Mouse (Mus musculus) ES-E14 (cell line): ENCODE measurements around the gene 2310022B05Rik. TPM values are rescaled to one million over a fixed set of nuclear protein-coding genes. Genes with fewer than 3 reads are reported as not detected.

Experiments
- DNase-seq: peaks from one replicate; pipeline ENCODE4 v3.0.0-alpha.2; 2013; ENCODE audit warnings: low read depth, low spot score
- H3K27ac ChIP-seq: 2 replicates; pipeline ENCODE4 v1.5.1; 2012; ENCODE audit warnings: low read depth, mild to moderate bottlenecking, low read length, moderate library complexity, mixed read lengths; ENCODE audit not compliant: poor library complexity, insufficient read depth, severe bottlenecking
- H3K36me3 ChIP-seq: 2 replicates; pipeline ENCODE4 v1.6.1; 2012; ENCODE audit warnings: mild to moderate bottlenecking, low read length, moderate library complexity, mixed read lengths; ENCODE audit not compliant: control insufficient read depth, poor library complexity, insufficient read depth, severe bottlenecking
- H3K4me1 ChIP-seq, 2 experiments: fragments of 150-350 bp in 1 of 2; sonication (generic) in 1 of 2; 2 replicates each; pipeline ENCODE4 v1.6.1; 2012; ENCODE audit warnings: low read length in 2 of 2, mild to moderate bottlenecking in 1 of 2, mixed read lengths in 1 of 2; ENCODE audit not compliant: control insufficient read depth in 2 of 2, insufficient read depth in 2 of 2, poor library complexity in 1 of 2
- H3K4me3 ChIP-seq, 2 experiments: fragments of 150-350 bp in 1 of 2; sonication (generic) in 1 of 2; 2 replicates each; pipeline ENCODE4 v1.5.1; 2012; ENCODE audit warnings: low read length in 2 of 2, low read depth in 1 of 2, mild to moderate bottlenecking in 1 of 2, mixed read lengths in 1 of 2; ENCODE audit not compliant: insufficient read depth in 1 of 2, poor library complexity in 1 of 2, severe bottlenecking in 1 of 2
- H3K9ac ChIP-seq: 2 replicates; pipeline ENCODE4 v1.6.1; 2012; ENCODE audit warnings: low read depth, mild to moderate bottlenecking, low read length, mixed read lengths; ENCODE audit not compliant: poor library complexity, insufficient read depth, severe bottlenecking
- H3K9me3 ChIP-seq: fragments of 150-350 bp; sonication (generic); 2 replicates; pipeline ENCODE4 v1.6.1; 2012; ENCODE audit warnings: low read depth, mild to moderate bottlenecking, low read length; ENCODE audit not compliant: control insufficient read depth, insufficient read depth
- CHD2 ChIP-seq: IDR thresholded peaks from 2 replicates; pipeline ENCODE4 v1.6.1; 2014; ENCODE audit warnings: mild to moderate bottlenecking, low read depth, low read length, inconsistent platforms
- HCFC1 ChIP-seq: IDR thresholded peaks from 2 replicates; pipeline ENCODE4 v1.6.1; 2012; ENCODE audit warnings: low read length, inconsistent platforms, borderline replicate concordance; ENCODE audit not compliant: insufficient read depth
- MAFK ChIP-seq: IDR thresholded peaks from 2 replicates; pipeline ENCODE4 v1.6.1; 2014; ENCODE audit warnings: mild to moderate bottlenecking, low read depth, low read length, inconsistent platforms; ENCODE audit not compliant: insufficient read depth
- ZC3H11A ChIP-seq: IDR thresholded peaks from 2 replicates; pipeline ENCODE4 v1.6.1; 2012; ENCODE audit warnings: low read depth, mild to moderate bottlenecking, inconsistent platforms, low read length, borderline replicate concordance
- ZNF384 ChIP-seq: IDR thresholded peaks from 2 replicates; pipeline ENCODE4 v1.6.1; 2012; ENCODE audit warnings: low read depth, low read length, inconsistent platforms
- in situ Hi-C, 2 experiments: fragments of 600-800 bp; cut with MboI; formaldehyde crosslinking; loops; one replicate each; pipeline ENCODE4 v1.15.1; 2025; ENCODE audit warnings: low sequenced_read_pairs in 2 of 2, inconsistent platforms in 1 of 2; ENCODE audit not compliant: unreplicated experiment in 2 of 2
- total RNA-seq: library from RNA; depleted of rRNA; stranded (reverse); fragments of 300-350 nt; gene quantifications from 2 replicates; pipeline ENCODE4 v1.2.3, GENCODE M21; 2012; rRNA removed

2310022B05Rik gene
- total RNA-seq: 7.5 and 8.1 TPM in 2 replicates

DNA sequence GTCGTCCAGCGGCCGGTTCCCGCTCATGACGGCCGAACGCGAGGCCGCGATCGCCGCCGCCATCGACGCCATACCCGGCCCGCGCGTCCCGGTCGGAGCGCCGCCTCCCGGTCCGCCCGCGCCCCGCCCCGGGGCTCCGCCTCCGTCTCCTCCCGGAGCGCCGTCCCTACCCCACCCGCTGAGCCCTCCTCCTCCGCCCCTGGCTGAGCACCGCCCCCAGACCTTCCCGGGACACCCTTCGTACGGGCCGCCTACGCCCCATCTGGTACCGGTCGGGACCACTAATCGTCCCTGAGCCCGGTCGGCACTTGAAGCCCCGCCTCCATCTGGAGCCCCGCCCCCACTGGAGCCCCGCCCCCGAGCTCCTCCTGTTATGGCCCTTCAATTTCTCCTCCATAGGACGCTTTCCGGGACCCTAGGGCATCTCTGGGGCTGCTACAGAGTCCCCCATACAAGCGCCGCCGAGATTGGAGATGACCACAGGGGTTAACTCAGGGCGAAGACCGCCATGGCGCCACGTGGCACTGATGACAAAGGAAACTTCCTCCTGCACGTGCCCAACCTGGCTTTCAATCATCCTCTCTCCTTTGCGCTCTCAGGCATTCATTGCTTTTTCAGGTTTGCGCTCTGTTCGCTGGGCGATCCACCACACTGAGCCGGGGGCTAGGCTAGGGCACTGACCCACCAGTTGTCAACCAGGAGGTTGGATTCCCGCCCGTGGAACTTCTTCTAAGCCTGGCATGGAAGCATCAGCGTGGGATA is at the start of gene 2310022B05Rik:
TSS of gene 2310022B05Rik (minus strand) at position 258 of the 762 bp plus-strand sequence.
- TF ChIP-seq HCFC1 (0 out of 2 replicates have a peak, but pooled peaks have one; percentile 7), ZNF384 (no peak)
- H3K4me1 ChIP-seq: peaks cover 0 to 2% of the 10 kb centered on the region in 2 experiments; a peak in 2 of 4 replicates

DNA sequence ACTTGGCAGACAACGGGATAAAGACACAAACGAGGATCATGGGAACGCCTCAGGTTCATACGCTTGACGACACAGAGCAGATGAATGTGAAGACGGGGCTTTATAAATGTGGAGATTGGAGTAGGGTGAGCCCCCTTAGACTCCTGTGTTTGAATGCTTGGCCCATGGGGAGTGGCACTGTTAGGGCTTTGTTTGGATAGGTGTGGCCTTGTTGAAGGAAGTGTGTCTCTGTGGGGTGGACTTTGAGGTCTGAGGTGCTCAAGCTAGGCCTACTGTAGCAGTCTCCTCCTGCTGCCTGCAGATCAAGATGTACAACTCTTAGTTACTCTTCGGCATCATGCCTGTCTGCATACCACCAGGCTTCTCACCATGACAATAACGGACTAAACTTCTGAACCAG is 42.7 kb upstream of the 2310022B05Rik start:
- Histone ChIP-seq H3K4me1 (peaks cover 0 to 5% of the 10 kb centered on the region in 2 experiments; a peak in 2 of 4 replicates), H3K9me3 (no peaks in the 10 kb centered on the region), H3K4me3 (no peak overlapping the region), H3K36me3 (peaks cover 34% of the 10 kb centered on the region), H3K27ac (no peak overlapping the region), H3K9ac (no peak overlapping the region)
- in situ Hi-C loops: no loop called here
- DNase-seq: peak; percentile 7
- TF ChIP-seq CHD2 (no peak), ZNF384 (no peak), HCFC1 (no peak), MAFK (no peak), ZC3H11A (no peak)

More for the DNA sequence above, at the start of gene 2310022B05Rik:
- peak within 1 kb of the TSS; percentile 92 to 97 for H3K4me3 ChIP-seq
- no peaks in the 10 kb centered on the region for H3K36me3 ChIP-seq
- peak; percentile 70 for DNase-seq
- H3K27ac ChIP-seq: no peak within 1 kb of the TSS
- H3K9ac ChIP-seq: peak within 1 kb of the TSS; percentile 73
- in situ Hi-C loops: no loop called here
- no peaks in the 10 kb centered on the region for H3K9me3 ChIP-seq

DNA sequence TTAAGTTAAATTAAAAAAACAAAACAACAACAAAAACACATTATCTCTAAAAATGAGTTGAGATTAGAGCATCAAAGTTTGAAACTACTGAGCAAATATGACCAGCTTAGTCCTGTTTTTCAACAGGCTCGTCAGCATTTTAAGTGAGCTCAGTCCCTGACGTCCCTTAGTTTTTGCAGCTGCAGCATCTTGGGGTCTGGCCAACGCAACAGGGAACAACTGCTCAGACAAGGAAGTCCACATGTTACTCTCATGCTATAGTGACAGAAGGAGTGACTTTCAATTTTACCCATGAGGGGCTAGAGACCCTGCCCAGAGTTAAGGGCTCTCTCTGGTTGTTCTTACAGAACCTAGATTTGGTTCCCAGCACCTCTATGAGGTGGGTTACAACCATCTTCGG is 41.2 kb upstream of the 2310022B05Rik start:
- no peak for TF ChIP-seq CHD2
- TF ChIP-seq HCFC1: no peak
- TF ChIP-seq ZNF384: no peak
- TF ChIP-seq ZC3H11A: no peak
- TF ChIP-seq MAFK: no peak
- Histone ChIP-seq H3K27ac (no peak overlapping the region), H3K4me1 (peaks cover 0 to 5% of the 10 kb centered on the region in 2 experiments; a peak in 2 of 4 replicates), H3K9me3 (no peaks in the 10 kb centered on the region), H3K9ac (no peak overlapping the region), H3K4me3 (no peak overlapping the region), H3K36me3 (peaks cover 39% of the 10 kb centered on the region)
- in situ Hi-C loops: no loop called here
- no peak for DNase-seq

DNA sequence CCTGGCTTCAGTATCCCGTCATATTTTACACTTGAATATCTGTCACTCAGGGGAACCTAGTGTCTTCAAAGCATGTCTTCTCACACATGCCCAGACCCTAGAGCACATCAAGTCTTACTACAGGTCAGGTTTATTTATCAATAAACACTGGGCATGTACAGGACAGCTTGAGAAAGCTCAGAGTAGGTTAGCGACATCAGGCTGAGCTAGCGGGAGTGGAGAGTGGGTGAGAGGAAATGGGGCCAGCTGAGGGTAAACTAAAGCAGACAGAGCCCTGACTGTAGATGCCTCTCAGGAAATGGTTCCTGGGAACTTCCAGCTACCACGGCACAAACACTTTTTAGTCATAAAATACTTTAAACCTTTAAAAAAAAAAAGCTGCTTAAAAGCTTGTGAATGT is 40.4 kb upstream of the 2310022B05Rik start:
- no peak for TF ChIP-seq ZNF384
- no peak for TF ChIP-seq CHD2
- TF ChIP-seq ZC3H11A: no peak
- TF ChIP-seq MAFK: no peak
- TF ChIP-seq HCFC1: no peak
- DNase-seq: no peak
- no peak overlapping the region for H3K4me3 ChIP-seq
- in situ Hi-C loops: no loop called here
- H3K9me3 ChIP-seq: no peaks in the 10 kb centered on the region
- no peak overlapping the region for H3K27ac ChIP-seq
- H3K4me1 ChIP-seq: peaks cover 0 to 5% of the 10 kb centered on the region in 2 experiments; a peak in 2 of 4 replicates
- H3K9ac ChIP-seq: no peak overlapping the region
- peaks cover 39% of the 10 kb centered on the region for H3K36me3 ChIP-seq
